Mouse (Mus musculus): ENCODE measurements at regions not wholly inside any gene's neighbourhood (a gene's known extent, or its start where the extent isn't known, plus 50 kb on each side); places are given as distances from the start of the nearest gene placed in this dataset.

DNA sequence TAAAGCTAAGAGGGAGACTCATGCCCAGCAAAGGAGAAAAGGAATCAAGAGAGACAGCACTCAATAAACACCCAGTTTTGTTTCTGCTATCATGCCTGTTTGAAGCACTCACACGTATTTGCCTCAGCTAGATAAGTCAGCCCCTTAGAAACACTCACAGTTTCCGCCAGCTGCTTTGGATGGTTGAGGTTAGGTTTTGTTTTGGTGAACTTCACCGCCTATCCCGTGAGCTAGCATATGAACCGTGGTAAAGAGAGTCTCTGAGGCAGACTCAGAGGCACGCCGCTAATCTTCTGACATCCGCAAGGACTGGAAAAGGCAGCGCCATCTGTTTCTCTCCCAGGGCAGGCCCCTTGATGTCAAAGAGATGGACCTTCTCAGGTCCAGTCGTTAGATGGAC lies 73.2 kb upstream of the Prdm1 start:
- H3K27ac ChIP-seq (ENCODE audit: low read depth, low read length): no peak overlapping the region
- no peak overlapping the region for H3K9ac ChIP-seq (ENCODE audit: low read depth, low read length)
- H3K4me2 ChIP-seq: no peak overlapping the region
- H3K9me3 ChIP-seq (replicated peaks; ENCODE audit: control insufficient read depth, low read length): no peaks in the 10 kb centered on the region
- 53% methylated on average over 10 of the region's 10 CpGs for WGBS (ENCODE audit: insufficient replicate concordance)
- no peaks in the 10 kb centered on the region for H3K36me3 ChIP-seq (ENCODE audit: control insufficient read depth, insufficient read depth, low read length)
- no peaks in the 10 kb centered on the region for H3K4me1 ChIP-seq (ENCODE audit: control insufficient read depth, insufficient read depth, low read length)
- H3K4me3 ChIP-seq (ENCODE audit: low read depth, low read length): no peak overlapping the region
- H3K27me3 ChIP-seq (ENCODE audit: control insufficient read depth, insufficient read depth, low read length): 0 out of 2 replicates have a peak, but pooled peaks cover 2% of the 10 kb centered on the region
- no peak for ATAC-seq (replicated peaks; ENCODE audit: insufficient number of reproducible peaks, low FRiP score, low TSS enrichment)

DNA sequence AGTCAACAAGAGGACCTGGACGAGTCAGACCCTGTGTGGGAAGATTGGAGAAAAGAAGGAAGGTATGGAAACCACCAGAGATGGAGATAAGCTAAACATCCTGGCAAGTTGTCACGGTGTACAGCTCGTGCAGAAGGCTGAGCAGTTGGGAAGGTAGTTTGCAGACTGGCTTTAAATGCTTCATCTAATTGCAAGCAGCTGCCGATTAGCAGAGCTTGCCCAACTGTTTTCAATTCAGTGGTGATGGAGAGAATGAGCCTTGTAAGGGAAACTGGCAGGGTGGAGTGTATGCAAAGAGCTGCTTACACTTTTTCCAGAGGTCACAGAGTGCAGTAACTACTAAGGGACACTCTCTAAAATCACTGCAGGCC lies 71.6 kb upstream of the Prdm1 start:
- 0 out of 2 replicates have a peak, but pooled peaks cover 2% of the 10 kb centered on the region for H3K27me3 ChIP-seq (ENCODE audit: control insufficient read depth, insufficient read depth, low read length)
- ATAC-seq (replicated peaks; ENCODE audit: insufficient number of reproducible peaks, low FRiP score, low TSS enrichment): no peak
- no peaks in the 10 kb centered on the region for H3K36me3 ChIP-seq (ENCODE audit: control insufficient read depth, insufficient read depth, low read length)
- no peak overlapping the region for H3K9ac ChIP-seq (ENCODE audit: low read depth, low read length)
- H3K4me2 ChIP-seq: no peak overlapping the region
- H3K4me3 ChIP-seq (ENCODE audit: low read depth, low read length): no peak overlapping the region
- no peak overlapping the region for H3K27ac ChIP-seq (ENCODE audit: low read depth, low read length)
- WGBS (ENCODE audit: insufficient replicate concordance): 28% methylated on average over 4 of the region's 4 CpGs
- H3K9me3 ChIP-seq (replicated peaks; ENCODE audit: control insufficient read depth, low read length): no peaks in the 10 kb centered on the region
- no peaks in the 10 kb centered on the region for H3K4me1 ChIP-seq (ENCODE audit: control insufficient read depth, insufficient read depth, low read length)

DNA sequence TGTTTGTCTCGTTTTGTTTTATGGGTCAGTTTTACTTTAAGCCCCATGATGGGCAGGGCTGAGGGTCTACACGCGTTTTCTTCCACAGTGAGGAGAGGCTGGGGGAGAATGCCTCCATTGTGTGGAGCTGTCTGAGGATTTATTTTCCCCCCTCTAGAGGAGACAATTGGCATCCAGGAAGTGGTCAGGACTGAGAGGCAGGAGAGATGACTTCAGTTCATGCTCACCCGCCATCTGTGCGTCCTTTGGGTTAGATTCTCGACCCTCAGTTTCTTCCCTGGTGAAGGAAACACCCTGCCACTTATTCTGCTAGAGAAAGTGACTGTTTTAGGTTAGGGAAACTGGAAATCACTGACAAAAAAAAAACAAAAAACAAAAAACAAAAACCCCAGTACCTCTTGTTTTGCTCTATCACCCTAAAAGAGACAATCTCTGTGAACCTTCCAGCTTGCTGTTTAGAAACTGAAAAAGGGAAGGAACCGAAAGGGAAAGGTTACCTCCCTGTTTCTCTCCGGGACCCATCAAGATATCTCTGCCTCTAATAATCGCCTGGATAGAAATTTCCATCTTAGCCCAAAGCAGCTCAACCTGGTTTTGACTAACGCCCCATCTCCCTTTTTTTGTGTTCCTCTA lies 71.1 kb upstream of the Prdm1 start:
- 63% methylated on average over 10 of the region's 10 CpGs for WGBS (ENCODE audit: insufficient replicate concordance)
- ATAC-seq (replicated peaks; ENCODE audit: insufficient number of reproducible peaks, low FRiP score, low TSS enrichment): no peak
- H3K4me2 ChIP-seq: no peak overlapping the region

GRCm38 (mm10) chr10:44598615-44599014 lies 70.3 kb upstream of the Prdm1 start:
- H3K9ac ChIP-seq (ENCODE audit: low read depth, low read length): no peak overlapping the region
- no peaks in the 10 kb centered on the region for H3K4me1 ChIP-seq (ENCODE audit: control insufficient read depth, insufficient read depth, low read length)
- ATAC-seq (replicated peaks; ENCODE audit: insufficient number of reproducible peaks, low FRiP score, low TSS enrichment): no peak
- no peaks in the 10 kb centered on the region for H3K36me3 ChIP-seq (ENCODE audit: control insufficient read depth, insufficient read depth, low read length)
- no peak overlapping the region for H3K27ac ChIP-seq (ENCODE audit: low read depth, low read length)
- no peak overlapping the region for H3K4me3 ChIP-seq (ENCODE audit: low read depth, low read length)
- WGBS (ENCODE audit: insufficient replicate concordance): 78% methylated on average over 3 of the region's 3 CpGs
- H3K27me3 ChIP-seq (ENCODE audit: control insufficient read depth, insufficient read depth, low read length): 0 out of 2 replicates have a peak, but pooled peaks cover 2% of the 10 kb centered on the region
- H3K4me2 ChIP-seq: no peak overlapping the region
- H3K9me3 ChIP-seq (replicated peaks; ENCODE audit: control insufficient read depth, low read length): no peaks in the 10 kb centered on the region

More for the DNA sequence above, 71.1 kb upstream of the Prdm1 start:
- Histone ChIP-seq H3K9me3 (replicated peaks; ENCODE audit: control insufficient read depth, low read length) (no peaks in the 10 kb centered on the region), H3K4me1 (ENCODE audit: control insufficient read depth, insufficient read depth, low read length) (no peaks in the 10 kb centered on the region), H3K9ac (ENCODE audit: low read depth, low read length) (no peak overlapping the region), H3K4me3 (ENCODE audit: low read depth, low read length) (no peak overlapping the region), H3K27ac (ENCODE audit: low read depth, low read length) (no peak overlapping the region), H3K27me3 (ENCODE audit: control insufficient read depth, insufficient read depth, low read length) (0 out of 2 replicates have a peak, but pooled peaks cover 2% of the 10 kb centered on the region), H3K36me3 (ENCODE audit: control insufficient read depth, insufficient read depth, low read length) (no peaks in the 10 kb centered on the region)

GRCm38 (mm10) chr10:44595932-44596331 lies 67.6 kb upstream of the Prdm1 start:
- no peaks in the 10 kb centered on the region for H3K9me3 ChIP-seq (replicated peaks; ENCODE audit: control insufficient read depth, low read length)
- H3K4me1 ChIP-seq (ENCODE audit: control insufficient read depth, insufficient read depth, low read length): no peaks in the 10 kb centered on the region
- no peak overlapping the region for H3K27ac ChIP-seq (ENCODE audit: low read depth, low read length)
- 0 out of 2 replicates have a peak, but pooled peaks cover 2% of the 10 kb centered on the region for H3K27me3 ChIP-seq (ENCODE audit: control insufficient read depth, insufficient read depth, low read length)
- no peaks in the 10 kb centered on the region for H3K36me3 ChIP-seq (ENCODE audit: control insufficient read depth, insufficient read depth, low read length)
- 71% methylated on average over 2 of the region's 2 CpGs for WGBS (ENCODE audit: insufficient replicate concordance)
- H3K4me3 ChIP-seq (ENCODE audit: low read depth, low read length): no peak overlapping the region
- no peak overlapping the region for H3K9ac ChIP-seq (ENCODE audit: low read depth, low read length)
- no peak for ATAC-seq (replicated peaks; ENCODE audit: insufficient number of reproducible peaks, low FRiP score, low TSS enrichment)
- no peak overlapping the region for H3K4me2 ChIP-seq

DNA sequence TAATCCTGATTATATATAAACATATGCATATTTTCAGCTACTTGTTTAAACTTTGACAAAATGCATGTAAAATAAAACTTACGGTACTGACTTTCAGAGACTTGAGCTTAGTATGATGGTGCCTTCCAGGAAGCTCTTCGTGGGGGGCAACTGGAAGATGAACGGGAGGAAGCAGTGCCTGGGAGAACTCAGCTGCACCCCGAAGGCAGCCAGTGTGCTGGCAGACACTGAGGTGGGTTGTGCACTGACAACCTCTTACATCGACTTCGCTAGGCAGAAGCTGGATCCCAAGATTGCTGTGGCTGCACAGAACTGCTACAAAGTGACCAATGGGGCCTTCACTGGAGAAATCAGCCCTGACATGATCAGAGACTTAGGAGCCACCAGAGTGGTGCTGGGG lies 61.5 kb upstream of the Prdm1 start:
- Histone ChIP-seq H3K36me3 (ENCODE audit: control insufficient read depth, insufficient read depth, low read length) (no peaks in the 10 kb centered on the region), H3K9ac (ENCODE audit: low read depth, low read length) (no peak overlapping the region), H3K4me3 (ENCODE audit: low read depth, low read length) (no peak overlapping the region), H3K4me1 (ENCODE audit: control insufficient read depth, insufficient read depth, low read length) (no peaks in the 10 kb centered on the region), H3K27ac (ENCODE audit: low read depth, low read length) (no peak overlapping the region), H3K4me2 (no peak overlapping the region), H3K27me3 (ENCODE audit: control insufficient read depth, insufficient read depth, low read length) (no peaks in the 10 kb centered on the region), H3K9me3 (replicated peaks; ENCODE audit: control insufficient read depth, low read length) (no peaks in the 10 kb centered on the region)
- WGBS (ENCODE audit: insufficient replicate concordance): 86% methylated on average over 6 of the region's 6 CpGs
- ATAC-seq (replicated peaks; ENCODE audit: insufficient number of reproducible peaks, low FRiP score, low TSS enrichment): no peak

DNA sequence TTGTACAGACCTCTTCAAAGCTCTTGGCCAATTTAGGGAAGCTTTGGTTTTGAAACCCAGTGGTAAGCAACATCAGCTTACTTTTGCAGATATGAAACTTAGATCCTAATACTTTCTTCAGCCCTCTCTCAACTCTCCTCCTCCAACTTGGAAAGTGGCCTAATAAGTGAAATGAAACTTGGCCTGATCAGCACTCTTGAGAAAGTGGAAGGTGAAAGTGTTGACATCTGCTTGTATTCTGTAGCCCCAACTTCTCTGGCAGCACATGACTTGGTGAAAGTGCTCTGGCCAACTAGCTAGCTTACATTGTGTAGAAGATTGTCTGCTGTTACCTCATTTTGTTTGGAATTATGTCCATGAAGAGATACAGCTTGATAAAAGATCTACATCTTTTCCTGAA lies 61.1 kb upstream of the Prdm1 start:
- Histone ChIP-seq H3K36me3 (ENCODE audit: control insufficient read depth, insufficient read depth, low read length) (no peaks in the 10 kb centered on the region), H3K4me2 (no peak overlapping the region), H3K27me3 (ENCODE audit: control insufficient read depth, insufficient read depth, low read length) (no peaks in the 10 kb centered on the region), H3K27ac (ENCODE audit: low read depth, low read length) (no peak overlapping the region), H3K4me1 (ENCODE audit: control insufficient read depth, insufficient read depth, low read length) (no peaks in the 10 kb centered on the region), H3K4me3 (ENCODE audit: low read depth, low read length) (no peak overlapping the region), H3K9me3 (replicated peaks; ENCODE audit: control insufficient read depth, low read length) (no peaks in the 10 kb centered on the region), H3K9ac (ENCODE audit: low read depth, low read length) (no peak overlapping the region)
- no peak for ATAC-seq (replicated peaks; ENCODE audit: insufficient number of reproducible peaks, low FRiP score, low TSS enrichment)

- 63% methylated on average over 2 of the region's 2 CpGs for WGBS (ENCODE audit: insufficient replicate concordance)
- Histone ChIP-seq H3K9ac (ENCODE audit: low read depth, low read length) (no peak overlapping the region), H3K4me3 (ENCODE audit: low read depth, low read length) (no peak overlapping the region), H3K4me1 (ENCODE audit: control insufficient read depth, insufficient read depth, low read length) (no peaks in the 10 kb centered on the region), H3K27ac (ENCODE audit: low read depth, low read length) (no peak overlapping the region), H3K9me3 (replicated peaks; ENCODE audit: control insufficient read depth, low read length) (no peaks in the 10 kb centered on the region), H3K27me3 (ENCODE audit: control insufficient read depth, insufficient read depth, low read length) (no peaks in the 10 kb centered on the region), H3K36me3 (ENCODE audit: control insufficient read depth, insufficient read depth, low read length) (no peaks in the 10 kb centered on the region), H3K4me2 (no peak overlapping the region)
- ATAC-seq (replicated peaks; ENCODE audit: insufficient number of reproducible peaks, low FRiP score, low TSS enrichment): no peak
Measured at GRCm38 (mm10) chr10:44582736-44583135, 54.4 kb upstream of the Prdm1 start.
